Mouse (Mus musculus) hindbrain, embryonic 10.5 days (tissue): ENCODE measurements around the gene Olfr1158. TPM values are rescaled to one million over a fixed set of nuclear protein-coding genes. Genes with fewer than 3 reads are reported as not detected.
"Not testable (repeated sequence)": the region's sequence is repeated elsewhere in the genome, so short reads cannot be mapped to it uniquely, and the experiment has no call there.

Experiments used
- DNase-seq: peaks from one replicate; pipeline ENCODE4 v3.0.0-alpha.2; 2017; ENCODE audit warnings: low spot score
- H3K27ac ChIP-seq: fragments of 300-500 bp; sonication (generic); 2 replicates; pipeline ENCODE4 v1.5.1; 2016; ENCODE audit warnings: mild to moderate bottlenecking, moderate library complexity
- H3K27me3 ChIP-seq: fragments of 300-500 bp; sonication (generic); 2 replicates; pipeline ENCODE4 v1.6.1; 2016; ENCODE audit warnings: mild to moderate bottlenecking; ENCODE audit not compliant: poor library complexity, insufficient read depth, severe bottlenecking
- H3K36me3 ChIP-seq: fragments of 300-500 bp; sonication (generic); 2 replicates; pipeline ENCODE4 v1.6.1; 2016; ENCODE audit warnings: mild to moderate bottlenecking, moderate library complexity
- H3K4me1 ChIP-seq: fragments of 300-500 bp; sonication (generic); replicated peaks from 2 replicates; pipeline ENCODE4 v1.6.1; 2016; ENCODE audit warnings: mild to moderate bottlenecking
- H3K4me3 ChIP-seq: fragments of 300-500 bp; sonication (generic); 2 replicates; pipeline ENCODE4 v1.5.1; 2016; ENCODE audit warnings: mild to moderate bottlenecking, moderate library complexity
- H3K9me3 ChIP-seq: fragments of 300-500 bp; sonication (generic); 2 replicates; pipeline ENCODE4 v1.6.1; 2016; ENCODE audit warnings: mild to moderate bottlenecking, moderate library complexity
- WGBS: fragments of 180-500 bp; shearing (Covaris S2); methylation state at CpG from one replicate; pipeline ENCODE4 v1.1.7; 2016; 5-methylcytosine and 5-hydroxymethylcytosine counted together
- polyA plus RNA-seq: library from polyadenylated mRNA; unstranded; fragments of >200 nt; fragmentation: Nextera tagmentation; extraction: Ambion mirVana; gene quantifications from 2 replicates; pipeline ENCODE4 v1.2.1, GENCODE M21; 2016

The Olfr1158 gene
- not detected in 2 replicates for polyA plus RNA-seq

DNA sequence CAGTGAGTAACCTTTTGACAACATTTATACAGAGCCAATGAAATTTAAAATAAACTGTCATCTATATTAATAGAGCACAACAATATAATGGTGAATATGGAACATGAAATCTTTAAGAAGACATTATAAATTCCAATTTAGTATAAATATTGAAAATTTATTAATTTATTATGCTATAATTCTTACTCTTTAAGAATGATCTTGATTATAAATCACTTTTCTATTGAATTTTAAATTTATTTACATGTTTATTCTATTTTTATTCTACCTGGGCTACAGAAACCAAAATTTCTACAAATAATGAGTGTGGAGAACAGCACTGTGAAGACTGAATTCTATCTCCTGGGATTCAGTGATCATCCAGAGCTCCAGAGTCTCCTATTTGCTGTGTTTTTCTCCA is at the start of gene Olfr1158:
Gene Olfr1158 (plus strand): TSS at position 301 of the 400 bp plus-strand sequence.
- H3K4me1 ChIP-seq = no peaks in the 10 kb centered on the region
- no peak for DNase-seq
- H3K36me3 ChIP-seq = no peaks in the 10 kb centered on the region
- no peaks in the 10 kb centered on the region for H3K27me3 ChIP-seq
- H3K9me3 ChIP-seq = no peaks in the 10 kb centered on the region
- no peak within 1 kb of the TSS for H3K4me3 ChIP-seq
- no peak within 1 kb of the TSS for H3K27ac ChIP-seq

DNA sequence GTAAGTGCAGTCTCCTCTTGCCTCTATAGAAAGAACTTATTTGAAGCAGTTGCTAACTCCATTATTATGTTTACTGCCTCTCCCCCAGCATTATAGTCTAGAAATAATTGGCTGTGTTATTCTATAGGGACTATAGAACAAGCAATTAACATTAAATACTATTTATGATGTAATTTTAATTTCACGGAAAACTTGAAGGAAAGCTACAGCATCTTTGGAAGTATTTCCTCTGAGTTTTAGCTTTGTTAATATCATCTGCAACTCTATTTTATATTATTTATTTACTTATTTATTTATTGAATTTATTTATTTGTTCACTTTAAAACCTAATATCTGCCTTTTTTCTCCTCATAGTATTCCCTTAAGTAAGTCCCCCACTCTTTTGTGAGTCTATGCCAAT is 44.9 kb upstream of the Olfr1158 start, which contains the start of gene Olfr1155:
Gene Olfr1155 (minus strand): TSS at position 101 of the 400 bp plus-strand sequence.
- H3K36me3 ChIP-seq = no peaks in the 10 kb centered on the region
- no peak for DNase-seq
- H3K4me3 ChIP-seq = no peak within 1 kb of the TSS
- no peak within 1 kb of the TSS for H3K27ac ChIP-seq
- H3K27me3 ChIP-seq = no peaks in the 10 kb centered on the region
- no peaks in the 10 kb centered on the region for H3K9me3 ChIP-seq
- no peaks in the 10 kb centered on the region for H3K4me1 ChIP-seq
- 90% methylated on average over 1 of the region's 1 CpGs for WGBS

DNA sequence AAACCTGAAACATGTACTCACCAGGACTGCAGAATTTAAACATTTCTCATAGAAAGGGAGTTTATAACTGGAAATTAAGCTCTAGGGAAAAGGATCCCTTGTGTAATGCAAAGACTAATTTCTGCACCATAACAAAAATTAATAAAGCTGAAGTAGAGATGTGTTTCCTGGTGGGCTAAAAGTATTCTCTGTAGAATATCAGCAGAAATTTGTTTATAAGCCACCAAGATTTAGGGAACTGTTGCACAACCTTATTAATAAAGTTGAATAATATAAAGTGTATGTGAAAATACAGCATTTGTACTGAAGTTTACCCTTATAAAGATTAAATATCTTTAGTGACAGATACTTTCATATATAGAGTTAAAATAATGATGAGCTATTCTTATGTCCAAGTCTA is 36.9 kb upstream of the Olfr1158 start, which contains the start of gene Olfr1156:
Gene Olfr1156 (minus strand): TSS at position 101 of the 400 bp plus-strand sequence.
- no peaks in the 10 kb centered on the region for H3K9me3 ChIP-seq
- H3K4me1 ChIP-seq = no peaks in the 10 kb centered on the region
- H3K27me3 ChIP-seq = no peaks in the 10 kb centered on the region
- H3K36me3 ChIP-seq = no peaks in the 10 kb centered on the region
- no peak within 1 kb of the TSS for H3K4me3 ChIP-seq
- H3K27ac ChIP-seq = no peak within 1 kb of the TSS
- no peak for DNase-seq

DNA sequence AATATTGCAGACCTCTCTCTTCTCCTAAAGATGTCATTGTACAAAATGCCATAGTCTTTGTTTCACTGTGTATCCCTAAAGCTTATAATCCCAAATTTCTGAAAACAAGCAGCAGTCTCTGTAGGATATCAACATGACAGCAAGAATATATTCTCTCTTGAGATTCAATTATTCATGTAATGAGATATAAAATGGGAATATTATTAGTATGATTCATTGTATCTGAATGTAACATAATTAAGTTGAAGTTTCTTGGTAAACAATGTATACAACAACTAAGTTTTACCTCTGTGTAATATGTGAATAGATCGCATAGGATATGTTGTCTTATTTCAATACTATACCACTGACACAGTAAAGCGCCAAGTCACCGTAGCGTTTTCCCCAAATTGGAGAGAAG is 21.7 kb upstream of the Olfr1158 start, which contains the start of gene Olfr1157:
Gene Olfr1157 (minus strand): TSS at position 101 of the 400 bp plus-strand sequence.
- H3K36me3 ChIP-seq = no peaks in the 10 kb centered on the region
- no peaks in the 10 kb centered on the region for H3K27me3 ChIP-seq
- H3K27ac ChIP-seq = no peak within 1 kb of the TSS
- DNase-seq = no peak
- no peaks in the 10 kb centered on the region for H3K9me3 ChIP-seq
- WGBS = 96% methylated on average over 4 of the region's 4 CpGs
- H3K4me1 ChIP-seq = no peaks in the 10 kb centered on the region
- H3K4me3 ChIP-seq = no peak within 1 kb of the TSS

DNA sequence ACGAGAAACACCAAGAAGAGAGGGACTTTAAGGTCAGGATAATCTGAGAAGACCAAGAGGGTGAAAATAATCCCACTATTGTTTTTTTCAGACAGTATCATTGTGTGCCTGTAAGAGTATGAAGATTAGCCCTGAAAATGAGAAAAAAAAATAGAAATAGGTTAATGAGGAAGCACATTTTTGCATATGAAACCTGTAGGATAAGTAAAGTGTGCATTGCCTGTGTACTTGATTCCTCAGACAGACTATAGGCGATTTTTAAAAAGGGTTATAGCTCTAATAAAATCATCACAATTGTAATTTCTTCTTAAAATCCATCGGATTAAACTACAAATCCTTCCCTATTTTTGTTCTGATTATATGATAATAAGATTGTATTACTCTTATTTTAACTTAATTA is 15.3 kb upstream of the Olfr1158 start, which contains the start of gene Olfr74:
Gene Olfr74 (minus strand): TSS at position 101 of the 400 bp plus-strand sequence.
- no peaks in the 10 kb centered on the region for H3K4me1 ChIP-seq
- no peaks in the 10 kb centered on the region for H3K9me3 ChIP-seq
- H3K27ac ChIP-seq = no peak within 1 kb of the TSS
- DNase-seq = no peak
- no peak within 1 kb of the TSS for H3K4me3 ChIP-seq
- WGBS = 84% methylated on average over 3 of the region's 3 CpGs
- H3K36me3 ChIP-seq = no peaks in the 10 kb centered on the region
- no peaks in the 10 kb centered on the region for H3K27me3 ChIP-seq

DNA sequence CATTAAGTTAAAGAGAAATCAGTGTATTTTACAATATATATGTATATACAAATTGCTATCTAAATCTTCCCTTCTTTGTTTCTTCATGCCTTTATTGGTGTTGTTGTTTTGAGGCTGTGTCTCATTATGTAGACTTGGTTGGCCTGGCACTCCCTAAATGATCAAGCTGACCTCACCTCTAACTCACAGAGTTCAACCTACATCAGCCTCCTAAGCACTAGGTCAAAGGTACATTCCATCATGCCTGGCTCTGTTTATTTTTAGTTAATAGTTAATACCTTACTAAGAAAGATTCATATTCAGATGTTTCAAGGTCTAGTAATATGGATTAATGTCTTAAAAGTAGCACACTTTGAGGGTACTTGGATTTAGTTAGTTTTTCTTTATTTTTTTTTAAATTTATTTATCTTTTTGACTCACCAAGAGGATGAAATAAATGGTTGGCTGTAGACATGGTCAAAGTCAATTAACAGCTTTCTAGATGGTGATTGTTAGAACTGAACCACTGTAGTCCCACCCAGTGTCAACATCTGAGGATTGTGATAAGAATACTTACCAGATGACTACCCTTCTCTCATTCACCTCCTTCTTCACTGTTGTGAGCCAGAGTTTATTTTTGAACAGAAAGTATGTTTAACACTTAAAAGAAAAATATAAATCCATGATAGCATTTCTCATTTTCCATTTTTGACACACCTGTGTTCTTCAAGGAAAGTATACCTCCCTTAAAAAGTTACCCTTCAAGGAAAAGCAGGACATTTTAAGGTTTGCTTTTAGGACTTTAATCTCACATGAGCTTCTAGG is 17.8 kb downstream of the Olfr1158 start, which contains the start of gene Olfr1160:
Gene Olfr1160 (minus strand): TSS at position 754 of the 804 bp plus-strand sequence.
- DNase-seq = no peak
- H3K27ac ChIP-seq = no peak within 1 kb of the TSS
- no peaks in the 10 kb centered on the region for H3K9me3 ChIP-seq

DNA sequence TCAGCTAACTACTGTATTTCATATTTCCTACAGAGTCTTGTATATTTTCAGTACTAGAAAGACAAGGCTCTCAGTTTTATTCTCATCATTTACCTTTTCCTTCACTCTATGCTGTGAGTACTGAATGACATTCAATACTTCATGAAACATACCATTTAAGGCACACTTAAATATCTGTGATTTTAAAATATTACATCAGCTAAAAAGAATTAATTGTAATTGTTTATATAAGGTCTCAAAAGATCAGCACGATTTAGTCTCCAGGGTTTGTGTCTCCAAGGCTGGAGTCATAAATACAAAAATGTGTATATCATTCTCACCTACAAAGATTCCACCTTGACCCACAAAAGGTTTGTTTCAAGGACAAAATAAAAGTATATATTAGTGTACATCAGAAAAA is 32.6 kb downstream of the Olfr1158 start, which contains the start of gene Olfr1161:
Gene Olfr1161 (plus strand): TSS at position 301 of the 400 bp plus-strand sequence.
- 86% methylated on average over 1 of the region's 1 CpGs for WGBS
- H3K36me3 ChIP-seq, H3K4me1 ChIP-seq, DNase-seq, H3K4me3 ChIP-seq, H3K27me3 ChIP-seq, H3K27ac ChIP-seq, H3K9me3 ChIP-seq: not testable (repeated sequence)

More for the DNA sequence above, 17.8 kb downstream of the Olfr1158 start, which contains the start of gene Olfr1160:
- no peak within 1 kb of the TSS for H3K4me3 ChIP-seq
- H3K27me3 ChIP-seq = no peaks in the 10 kb centered on the region
- no peaks in the 10 kb centered on the region for H3K4me1 ChIP-seq
- H3K36me3 ChIP-seq = no peaks in the 10 kb centered on the region

DNA sequence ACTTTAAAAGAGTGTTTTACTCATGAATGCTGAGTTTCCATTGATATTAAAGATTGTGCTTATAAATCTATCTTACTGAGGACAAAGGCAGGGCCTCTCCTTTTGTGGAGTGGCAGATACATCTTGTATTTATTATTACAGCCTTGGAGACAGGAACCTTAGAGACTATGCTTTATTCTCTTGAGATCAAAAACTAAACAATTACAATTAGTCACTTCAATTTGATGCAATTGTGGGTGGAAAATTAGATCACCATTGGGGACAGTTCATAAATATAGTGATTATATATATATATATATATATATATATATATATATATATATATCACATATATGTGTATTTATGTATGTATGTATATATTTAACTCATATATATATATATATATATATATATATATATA is 47.7 kb downstream of the Olfr1158 start, which contains the start of gene Olfr73:
Gene Olfr73 (minus strand): TSS at position 101 of the 400 bp plus-strand sequence.
- Histone ChIP-seq H3K4me1 (no peaks in the 10 kb centered on the region), H3K27ac (no peak within 1 kb of the TSS), H3K9me3 (no peaks in the 10 kb centered on the region), H3K36me3 (no peaks in the 10 kb centered on the region), H3K27me3 (no peaks in the 10 kb centered on the region), H3K4me3 (no peak within 1 kb of the TSS)
- DNase-seq = no peak

Other genes starting within 250 kb of the Olfr1158 start
- gene Olfr1140, start 246.4 kb upstream of the Olfr1158 start, polyA plus RNA-seq = not detected in 2 replicates
- gene Olfr1141, start 236.1 kb upstream of the Olfr1158 start, polyA plus RNA-seq = not detected in 2 replicates
- not detected in 2 replicates for gene Olfr152, start 210.6 kb upstream of the Olfr1158 start, polyA plus RNA-seq
- gene Olfr1143, start 189.5 kb upstream of the Olfr1158 start, polyA plus RNA-seq = not detected in 2 replicates
- not detected in 2 replicates for gene Olfr1145, start 180.3 kb upstream of the Olfr1158 start, polyA plus RNA-seq
- not detected in 2 replicates for gene Olfr1148, start 159.6 kb upstream of the Olfr1158 start, polyA plus RNA-seq
- gene Olfr1150-ps1, start 146.1 kb upstream of the Olfr1158 start, polyA plus RNA-seq = not detected in 2 replicates
- gene Olfr1151, start 134.3 kb upstream of the Olfr1158 start, polyA plus RNA-seq = not detected in 2 replicates
- not detected in 2 replicates for gene Olfr1152, start 123.6 kb upstream of the Olfr1158 start, polyA plus RNA-seq
- not detected in 2 replicates for gene Olfr1153, start 95.2 kb upstream of the Olfr1158 start, polyA plus RNA-seq
- not detected in 2 replicates for gene Olfr1154, start 84.9 kb upstream of the Olfr1158 start, polyA plus RNA-seq
- not detected in 2 replicates for gene Olfr1155, start 45.0 kb upstream of the Olfr1158 start, polyA plus RNA-seq
- not detected in 2 replicates for gene Olfr1156, start 37.0 kb upstream of the Olfr1158 start, polyA plus RNA-seq
- not detected in 2 replicates for gene Olfr1157, start 21.8 kb upstream of the Olfr1158 start, polyA plus RNA-seq
- not detected in 2 replicates for gene Olfr74, start 15.4 kb upstream of the Olfr1158 start, polyA plus RNA-seq
- gene Olfr1160, start 18.2 kb downstream of the Olfr1158 start, polyA plus RNA-seq = not detected in 2 replicates
- gene Olfr1161, start 32.7 kb downstream of the Olfr1158 start, polyA plus RNA-seq = not detected in 2 replicates
- gene Olfr73, start 47.6 kb downstream of the Olfr1158 start, polyA plus RNA-seq = not detected in 2 replicates
- not detected in 2 replicates for gene Olfr1162, start 61.0 kb downstream of the Olfr1158 start, polyA plus RNA-seq
- not detected in 2 replicates for gene Olfr1163, start 81.7 kb downstream of the Olfr1158 start, polyA plus RNA-seq
- not detected in 2 replicates for gene Olfr1164, start 103.9 kb downstream of the Olfr1158 start, polyA plus RNA-seq
- not detected in 2 replicates for gene Olfr1166, start 138.2 kb downstream of the Olfr1158 start, polyA plus RNA-seq
- not detected in 2 replicates for gene Olfr1167, start 165.1 kb downstream of the Olfr1158 start, polyA plus RNA-seq
- gene Olfr1168, start 191.8 kb downstream of the Olfr1158 start, polyA plus RNA-seq = not detected in 2 replicates
- not detected in 2 replicates for gene Olfr1170, start 238.2 kb downstream of the Olfr1158 start, polyA plus RNA-seq